Mouse (Mus musculus) midbrain, postnatal 0 days (tissue): ENCODE data around the gene Gm47995. TPM values are rescaled to one million over a fixed set of nuclear protein-coding genes. Genes with fewer than 3 reads are reported as not detected.
"Not testable (repeated sequence)": the region's sequence is repeated elsewhere in the genome, so short reads cannot be mapped to it uniquely, and the experiment has no call there.

ENCODE experiments used
- ATAC-seq: fragments of 200-750 bp; cut with Nextera tagmentation; 2 replicates; pipeline ENCODE4 v1.8.0; 2017; ENCODE audit warnings: moderate number of reproducible peaks, mild to moderate bottlenecking, moderate TSS enrichment, moderate library complexity; ENCODE audit not compliant: low FRiP score
- DNase-seq: peaks from one replicate; pipeline ENCODE4 v3.0.0-alpha.2; 2015; ENCODE audit warnings: low spot score
- H3K27ac ChIP-seq: fragments of 300-500 bp; sonication (generic); 2 replicates; pipeline ENCODE4 v1.5.1; 2014; ENCODE audit warnings: low read depth, mild to moderate bottlenecking, low read length, mixed read lengths
- H3K27me3 ChIP-seq: fragments of 300-500 bp; sonication (generic); 2 replicates; pipeline ENCODE4 v1.6.1; 2014; ENCODE audit warnings: low read length, control low read depth, mixed read lengths; ENCODE audit not compliant: insufficient read depth
- H3K36me3 ChIP-seq: fragments of 300-500 bp; sonication (generic); 2 replicates; pipeline ENCODE4 v1.6.1; 2014; ENCODE audit warnings: low read length, control low read depth, mixed read lengths; ENCODE audit not compliant: insufficient read depth
- H3K4me1 ChIP-seq: fragments of 300-500 bp; sonication (generic); 2 replicates; pipeline ENCODE4 v1.6.1; 2014; ENCODE audit warnings: mild to moderate bottlenecking, control low read depth, antibody characterized with exemption, low read length, mixed read lengths; ENCODE audit not compliant: insufficient read depth
- H3K4me2 ChIP-seq: fragments of 300-500 bp; sonication (generic); 2 replicates; pipeline ENCODE4 v1.6.1; 2014; ENCODE audit warnings: low read depth, mild to moderate bottlenecking, low read length, mixed read lengths; ENCODE audit not compliant: poor library complexity, severe bottlenecking
- H3K4me3 ChIP-seq: fragments of 300-500 bp; sonication (generic); 2 replicates; pipeline ENCODE4 v1.5.1; 2014; ENCODE audit warnings: low read depth, mild to moderate bottlenecking, low read length, moderate library complexity
- H3K9ac ChIP-seq: fragments of 300-500 bp; sonication (generic); replicated peaks from 2 replicates; pipeline ENCODE4 v1.6.1; 2014; ENCODE audit warnings: mild to moderate bottlenecking, low read length, moderate library complexity, mixed read lengths; ENCODE audit not compliant: poor library complexity, severe bottlenecking
- H3K9me3 ChIP-seq: fragments of 300-500 bp; sonication (generic); 2 replicates; pipeline ENCODE4 v1.6.1; 2016; ENCODE audit warnings: low read length, control low read depth
- CTCF ChIP-seq: IDR thresholded peaks from 2 replicates; pipeline ENCODE4 v1.5.1; 2016; ENCODE audit warnings: antibody characterized with exemption, mild to moderate bottlenecking
- WGBS: fragments of 180-500 bp; shearing (Covaris S2); extraction: QIAGEN DNeasy Blood & Tissue Kit; methylation state at CpG from one replicate; pipeline ENCODE4 v1.1.7; 2014; 5-methylcytosine and 5-hydroxymethylcytosine counted together
- polyA plus RNA-seq: library from polyadenylated mRNA; unstranded; fragments of >200 nt; fragmentation: Nextera tagmentation; extraction: Ambion mirVana; gene quantifications from 2 replicates; pipeline ENCODE4 v1.2.1, GENCODE M21; 2015
- total RNA-seq: library from RNA; depleted of rRNA; stranded (reverse); fragments of >200 nt; gene quantifications from 2 replicates; pipeline ENCODE4 v1.2.3, GENCODE M21; 2014; rRNA removed

The Gm47995 gene
- total RNA-seq (not detected in 2 replicates), polyA plus RNA-seq (not detected in 2 replicates)

DNA sequence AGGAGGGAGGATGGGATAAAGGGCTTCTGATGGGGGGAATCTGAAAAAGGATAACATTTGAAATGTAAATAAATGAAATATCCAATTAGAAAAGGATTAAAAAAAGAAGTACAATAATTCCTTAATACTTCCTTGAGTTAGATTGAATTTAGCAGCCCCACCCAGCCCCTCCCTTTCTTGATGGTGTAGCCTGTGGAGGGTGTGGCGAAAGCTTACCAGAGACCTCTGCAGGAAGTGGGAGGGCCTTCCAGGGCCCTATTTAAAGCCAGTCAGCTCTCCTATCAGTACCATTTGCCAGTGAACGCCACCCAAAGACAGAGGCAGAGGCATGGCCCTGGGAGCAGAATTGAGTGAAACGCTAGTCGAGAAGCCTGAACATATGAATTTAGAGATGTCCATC is at the start of gene Gm47995:
Gene Gm47995, plus strand, starts transcription at position 329 of the 400 bp plus-strand sequence.
- 84% methylated on average over 2 of the region's 4 CpGs for WGBS
- H3K4me2 ChIP-seq, H3K4me1 ChIP-seq, H3K27me3 ChIP-seq, DNase-seq, H3K4me3 ChIP-seq, H3K36me3 ChIP-seq, H3K9me3 ChIP-seq, H3K9ac ChIP-seq, ATAC-seq, H3K27ac ChIP-seq: not testable (repeated sequence)

DNA sequence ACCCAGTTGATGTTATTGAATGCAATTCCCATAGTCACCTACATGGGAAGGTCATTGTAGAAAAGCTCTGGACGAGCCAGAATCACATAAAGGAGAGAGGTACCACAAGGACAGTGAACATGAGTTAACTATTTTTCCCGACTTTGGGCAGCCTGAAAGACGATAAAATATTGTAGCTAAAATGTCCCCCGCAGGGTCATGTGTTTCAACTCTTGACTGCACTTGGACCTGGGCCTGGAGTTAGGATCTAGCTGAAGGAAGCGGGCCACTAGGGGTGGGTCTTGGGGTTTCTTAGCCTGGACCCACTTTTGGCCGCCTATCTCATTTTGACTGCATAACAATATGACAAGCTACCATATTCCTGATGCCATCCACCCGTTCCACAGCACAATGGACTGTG is 48.0 kb upstream of the Gm47995 start:
- Histone ChIP-seq H3K27ac (no peak overlapping the region), H3K36me3 (no peaks in the 10 kb centered on the region), H3K4me2 (no peak overlapping the region), H3K4me1 (no peaks in the 10 kb centered on the region), H3K9me3 (no peaks in the 10 kb centered on the region), H3K4me3 (no peak overlapping the region), H3K9ac (no peak overlapping the region), H3K27me3 (no peaks in the 10 kb centered on the region)
- DNase-seq (no peak), ATAC-seq (no peak)
- no peak for TF ChIP-seq CTCF
- WGBS, result 94% methylated on average over 7 of the region's 7 CpGs

DNA sequence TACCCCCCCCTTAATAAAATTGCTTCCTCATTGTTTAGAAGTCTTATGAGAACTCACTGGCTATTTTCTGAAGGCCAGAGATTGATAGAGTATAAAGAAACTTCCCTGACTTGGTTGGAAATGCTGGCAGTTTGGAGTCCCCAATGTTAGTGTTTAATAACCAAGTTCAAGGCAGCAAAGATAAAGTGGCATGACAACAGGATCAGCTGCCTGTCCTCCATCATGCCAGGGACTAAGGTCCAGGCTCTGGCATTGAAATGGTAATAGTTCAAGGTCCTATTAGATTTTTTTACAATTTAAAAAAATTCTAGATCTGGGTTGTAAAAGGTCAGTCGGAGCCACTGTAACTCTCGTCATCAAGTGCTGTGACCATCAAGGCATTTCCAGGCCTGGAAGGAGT is 47.2 kb upstream of the Gm47995 start:
- Histone ChIP-seq H3K27me3 (no peaks in the 10 kb centered on the region), H3K4me3 (no peak overlapping the region), H3K27ac (no peak overlapping the region), H3K9me3 (no peaks in the 10 kb centered on the region), H3K4me2 (no peak overlapping the region), H3K9ac (no peak overlapping the region), H3K4me1 (no peaks in the 10 kb centered on the region), H3K36me3 (no peaks in the 10 kb centered on the region)
- DNase-seq, result no peak
- TF ChIP-seq CTCF, result no peak
- WGBS, result 70% methylated on average over 2 of the region's 2 CpGs
- no peak for ATAC-seq

DNA sequence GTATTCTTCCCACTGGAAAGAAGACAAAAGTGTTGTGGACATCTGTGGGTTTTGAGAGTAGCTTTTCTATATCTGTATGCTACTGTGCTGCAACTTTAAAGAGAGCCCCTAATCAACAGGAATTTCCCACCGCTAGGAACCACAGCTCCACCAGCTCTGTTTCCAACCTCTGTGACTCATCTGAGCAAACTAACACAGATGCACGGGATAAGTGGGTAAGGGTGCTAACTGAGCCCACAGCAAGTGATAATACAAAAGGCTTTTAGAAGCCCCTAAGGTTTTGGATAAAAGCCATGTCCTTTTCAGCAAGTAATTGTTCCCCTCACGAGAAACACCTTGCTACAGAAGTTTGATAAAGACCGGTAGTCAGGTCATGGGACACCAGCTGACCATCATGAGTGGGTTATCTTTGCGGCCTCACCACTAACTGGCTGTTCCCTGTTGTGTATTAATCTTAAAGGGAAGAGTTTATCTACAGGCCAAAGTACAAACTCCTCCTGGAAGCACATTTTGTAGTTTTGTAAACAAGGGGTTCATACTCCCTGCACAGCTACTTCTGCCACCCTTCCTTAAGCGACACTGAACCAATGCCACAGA is 45.1 kb upstream of the Gm47995 start:
- no peak for TF ChIP-seq CTCF
- H3K36me3 ChIP-seq, result no peaks in the 10 kb centered on the region
- no peak overlapping the region for H3K27ac ChIP-seq
- no peak overlapping the region for H3K4me2 ChIP-seq
- no peaks in the 10 kb centered on the region for H3K27me3 ChIP-seq
- H3K4me1 ChIP-seq, result no peaks in the 10 kb centered on the region
- no peaks in the 10 kb centered on the region for H3K9me3 ChIP-seq
- H3K4me3 ChIP-seq, result no peak overlapping the region
- H3K9ac ChIP-seq, result no peak overlapping the region
- DNase-seq, result no peak
- ATAC-seq, result no peak
- WGBS, result 85% methylated on average over 6 of the region's 6 CpGs

DNA sequence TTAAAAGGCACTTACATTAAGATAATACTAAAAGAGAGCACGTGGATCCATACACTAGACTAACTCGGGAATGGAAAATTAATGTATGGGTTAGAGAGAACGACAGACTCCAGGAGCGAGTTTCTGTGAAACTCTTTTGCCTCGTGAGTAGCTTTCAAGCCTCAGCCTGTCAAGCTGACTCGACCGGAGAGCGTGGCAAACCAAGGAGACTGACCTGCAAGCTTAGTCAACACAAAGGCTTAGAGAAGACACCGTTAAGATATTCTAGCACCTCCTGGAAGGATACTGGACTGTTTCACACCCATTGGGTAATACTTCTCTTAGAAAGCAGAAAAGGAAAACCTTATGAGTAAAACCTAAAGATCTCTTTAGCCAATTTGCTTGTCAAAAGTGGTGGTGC is 44.1 kb upstream of the Gm47995 start:
- H3K9me3 ChIP-seq, H3K27ac ChIP-seq, H3K36me3 ChIP-seq, H3K4me3 ChIP-seq, H3K27me3 ChIP-seq, ATAC-seq, DNase-seq, H3K9ac ChIP-seq, H3K4me1 ChIP-seq, H3K4me2 ChIP-seq: not testable (repeated sequence)
- 90% methylated on average over 9 of the region's 9 CpGs for WGBS

DNA sequence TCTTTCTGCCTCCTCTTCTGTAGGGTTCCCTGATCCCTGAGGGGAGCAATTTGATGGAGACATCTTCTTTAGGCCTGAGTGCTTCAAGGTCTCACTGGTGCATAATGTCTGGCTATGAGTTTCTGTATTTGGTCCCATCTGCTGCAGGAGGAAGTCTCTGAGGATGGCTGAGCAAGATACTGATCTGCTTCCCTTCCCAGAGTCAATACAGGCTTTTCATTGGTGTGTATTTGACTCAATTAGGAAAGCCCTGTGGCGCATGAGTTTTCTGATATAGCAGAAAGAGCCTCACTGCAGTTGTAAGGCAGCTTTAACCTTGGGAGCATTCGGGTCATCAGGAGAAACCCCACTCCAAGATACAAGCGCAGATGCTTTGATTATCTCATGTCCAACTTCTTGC is 42.1 kb upstream of the Gm47995 start:
- H3K4me2 ChIP-seq, result no peak overlapping the region
- no peaks in the 10 kb centered on the region for H3K27me3 ChIP-seq
- no peak overlapping the region for H3K4me3 ChIP-seq
- H3K9me3 ChIP-seq, result no peaks in the 10 kb centered on the region
- no peak for DNase-seq
- no peaks in the 10 kb centered on the region for H3K36me3 ChIP-seq
- WGBS, result 93% methylated on average over 3 of the region's 3 CpGs
- ATAC-seq, result no peak
- H3K4me1 ChIP-seq, result no peaks in the 10 kb centered on the region
- no peak overlapping the region for H3K9ac ChIP-seq
- no peak overlapping the region for H3K27ac ChIP-seq
- no peak for TF ChIP-seq CTCF
